Mouse (Mus musculus) cerebellum, adult 2 months (tissue): ENCODE measurements around the gene Paqr4.

Experiments
- CTCF ChIP-seq: fragments of 200-500 bp; IDR thresholded peaks from 2 replicates; pipeline ENCODE4 v1.5.1; 2011; ENCODE audit warnings: low read depth, mild to moderate bottlenecking, control low read depth, low read length, moderate library complexity, borderline replicate concordance; ENCODE audit not compliant: insufficient read depth
- POLR2A ChIP-seq: fragments of 200-500 bp; IDR thresholded peaks from 2 replicates; pipeline ENCODE4 v1.6.1; 2011; ENCODE audit warnings: low read length, control low read depth, borderline replicate concordance; ENCODE audit not compliant: insufficient read depth

DNA sequence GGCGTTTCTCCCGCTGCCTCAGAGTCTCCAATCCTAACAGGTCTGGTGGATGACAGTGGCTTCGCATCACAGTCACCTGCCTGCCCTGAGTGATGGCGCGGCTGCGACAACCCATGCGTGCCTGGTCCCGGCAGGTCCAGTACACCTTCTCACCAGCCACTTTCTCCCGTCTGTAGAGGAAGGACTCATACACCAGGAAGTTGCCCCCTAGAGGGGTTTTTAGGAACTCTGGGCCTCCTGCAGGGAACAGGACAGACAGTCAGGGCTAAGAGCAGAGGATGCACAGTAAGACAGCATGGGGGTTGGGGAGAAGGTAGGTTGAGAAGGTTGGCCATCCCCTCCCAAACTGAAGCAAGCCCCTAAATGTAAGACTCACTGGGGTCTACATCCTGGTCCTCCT is 19.6 kb upstream of the Paqr4 start:
- TF ChIP-seq CTCF, result no peak
- no peak for TF ChIP-seq POLR2A
